Mouse (Mus musculus): Measurements from ENCODE around the gene Capn7. TPM values are rescaled to one million over a fixed set of nuclear protein-coding genes. Genes with fewer than 3 reads are reported as not detected.

Gene Capn7
- polyA plus RNA-seq, 1 experiment, result 37.5 TPM

- no peak overlapping the region for H3K27ac ChIP-seq (ENCODE audit: insufficient read depth, low read depth, low read length)
- TF ChIP-seq POLR2A (IDR thresholded peaks at IDR 0.05; ENCODE audit: borderline replicate concordance, low read depth, low read length) (no peak), CTCF (IDR thresholded peaks at IDR 0.05; ENCODE audit: low read depth, low read length) (peak; percentile 38; the same call in 1 of the 2 replicates)
- peaks cover 12% of the 10 kb centered on the region for H3K4me1 ChIP-seq (ENCODE audit: control insufficient read depth, insufficient read depth, low read length)
- H3K4me3 ChIP-seq (ENCODE audit: insufficient read depth, low read length), result no peak overlapping the region
Observed at GRCm38 (mm10) chr14:31324851-31325250, 11.6 kb upstream of the Capn7 start.

GRCm38 (mm10) chr14:31325551-31325950, 10.9 kb upstream of the Capn7 start:
- TF ChIP-seq CTCF (IDR thresholded peaks at IDR 0.05; ENCODE audit: low read depth, low read length) (no peak), POLR2A (IDR thresholded peaks at IDR 0.05; ENCODE audit: borderline replicate concordance, low read depth, low read length) (no peak)
- Histone ChIP-seq H3K4me1 (ENCODE audit: control insufficient read depth, insufficient read depth, low read length) (peaks cover 14% of the 10 kb centered on the region), H3K4me3 (ENCODE audit: insufficient read depth, low read length) (no peak overlapping the region), H3K27ac (ENCODE audit: insufficient read depth, low read depth, low read length) (no peak overlapping the region)

GRCm38 (mm10) chr14:31326770-31327169, 9.7 kb upstream of the Capn7 start:
- Histone ChIP-seq H3K27ac (ENCODE audit: insufficient read depth, low read depth, low read length) (no peak overlapping the region), H3K4me3 (ENCODE audit: insufficient read depth, low read length) (no peak overlapping the region), H3K4me1 (ENCODE audit: control insufficient read depth, insufficient read depth, low read length) (peaks cover 18% of the 10 kb centered on the region)
- no peak for TF ChIP-seq CTCF (IDR thresholded peaks at IDR 0.05; ENCODE audit: low read depth, low read length)
- no peak for TF ChIP-seq POLR2A (IDR thresholded peaks at IDR 0.05; ENCODE audit: borderline replicate concordance, low read depth, low read length)

DNA sequence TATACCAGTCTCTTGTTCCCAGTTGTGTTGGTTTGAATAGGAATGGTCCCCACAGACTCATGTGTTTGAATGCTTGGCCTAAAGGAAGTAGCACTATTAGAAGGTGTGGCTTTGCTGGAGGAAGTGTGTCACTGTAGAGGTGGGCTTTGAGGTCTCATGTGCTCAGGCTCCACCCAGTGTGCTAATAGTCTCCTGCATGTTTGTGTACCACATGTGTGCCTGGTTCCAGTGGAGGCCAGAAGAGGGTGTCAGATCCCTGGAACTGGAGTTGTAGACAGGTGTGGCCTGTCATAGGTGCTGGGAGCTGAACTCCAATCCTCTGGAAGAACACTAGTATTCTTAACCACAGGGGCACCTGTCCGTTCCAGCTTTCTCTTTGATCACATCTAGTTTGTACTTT, 9.2 kb upstream of the Capn7 start:
- H3K4me3 ChIP-seq (ENCODE audit: insufficient read depth, low read length), result no peak overlapping the region
- H3K27ac ChIP-seq (ENCODE audit: insufficient read depth, low read depth, low read length), result no peak overlapping the region
- H3K4me1 ChIP-seq (ENCODE audit: control insufficient read depth, insufficient read depth, low read length), result peaks cover 18% of the 10 kb centered on the region
- no peak for TF ChIP-seq CTCF (IDR thresholded peaks at IDR 0.05; ENCODE audit: low read depth, low read length)
- TF ChIP-seq POLR2A (IDR thresholded peaks at IDR 0.05; ENCODE audit: borderline replicate concordance, low read depth, low read length), result no peak

GRCm38 (mm10) chr14:31327681-31328080, 8.8 kb upstream of the Capn7 start:
- Histone ChIP-seq H3K4me3 (ENCODE audit: insufficient read depth, low read length) (no peak overlapping the region), H3K4me1 (ENCODE audit: control insufficient read depth, insufficient read depth, low read length) (peaks cover 18% of the 10 kb centered on the region), H3K27ac (ENCODE audit: insufficient read depth, low read depth, low read length) (no peak overlapping the region)
- TF ChIP-seq POLR2A (IDR thresholded peaks at IDR 0.05; ENCODE audit: borderline replicate concordance, low read depth, low read length) (no peak), CTCF (IDR thresholded peaks at IDR 0.05; ENCODE audit: low read depth, low read length) (no peak)

DNA sequence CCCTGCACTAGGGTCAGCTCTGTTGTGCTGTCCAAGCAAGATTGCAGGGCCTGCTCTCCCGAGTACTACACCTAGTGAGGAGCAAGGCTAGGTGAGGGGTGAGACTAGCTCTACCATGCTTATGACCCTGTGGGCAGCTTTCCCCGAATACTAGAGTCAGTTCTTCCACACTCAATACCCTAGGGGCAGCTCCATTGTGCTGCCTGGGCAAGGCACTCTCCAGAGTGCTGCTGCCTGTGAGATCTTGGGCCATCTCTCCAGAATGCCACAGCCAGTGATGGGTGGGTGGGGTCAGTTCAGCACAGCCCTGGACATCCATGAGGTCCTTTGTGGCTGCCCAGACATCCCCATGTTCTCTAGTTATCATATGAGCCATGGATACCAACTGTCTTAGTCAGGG, 6.7 kb upstream of the Capn7 start:
- no peak for TF ChIP-seq POLR2A (IDR thresholded peaks at IDR 0.05; ENCODE audit: borderline replicate concordance, low read depth, low read length)
- TF ChIP-seq CTCF (IDR thresholded peaks at IDR 0.05; ENCODE audit: low read depth, low read length), result no peak
- Histone ChIP-seq H3K4me1 (ENCODE audit: control insufficient read depth, insufficient read depth, low read length) (peaks cover 6% of the 10 kb centered on the region), H3K4me3 (ENCODE audit: insufficient read depth, low read length) (no peak overlapping the region), H3K27ac (ENCODE audit: insufficient read depth, low read depth, low read length) (no peak overlapping the region)

DNA sequence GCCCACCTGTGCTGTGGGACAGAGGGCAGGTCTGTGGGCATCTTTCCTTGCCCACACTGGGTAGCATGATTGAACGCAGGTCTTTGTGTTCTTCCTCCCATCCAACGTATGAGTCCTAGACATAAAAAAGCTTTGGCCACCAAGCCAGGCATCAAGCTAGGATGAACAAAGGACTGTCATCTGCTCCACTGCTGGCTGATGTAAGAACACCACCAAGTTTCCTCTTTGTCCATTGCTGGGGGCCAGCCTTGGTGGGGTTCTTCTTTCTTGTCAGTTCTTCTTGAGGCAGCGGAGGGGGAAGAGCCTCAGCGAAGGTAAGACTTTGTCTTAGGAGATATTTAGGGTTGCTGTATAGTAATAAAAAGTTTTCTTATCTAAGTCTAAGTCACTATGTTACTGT, 5.5 kb upstream of the Capn7 start:
- Histone ChIP-seq H3K27ac (ENCODE audit: insufficient read depth, low read depth, low read length) (no peak overlapping the region), H3K4me1 (ENCODE audit: control insufficient read depth, insufficient read depth, low read length) (peaks cover 10% of the 10 kb centered on the region), H3K4me3 (ENCODE audit: insufficient read depth, low read length) (no peak overlapping the region)
- TF ChIP-seq POLR2A (IDR thresholded peaks at IDR 0.05; ENCODE audit: borderline replicate concordance, low read depth, low read length) (no peak), CTCF (IDR thresholded peaks at IDR 0.05; ENCODE audit: low read depth, low read length) (no peak)

GRCm38 (mm10) chr14:31335765-31336164, 673 bp upstream of the Capn7 start:
- no peak for TF ChIP-seq CTCF (IDR thresholded peaks at IDR 0.05; ENCODE audit: low read depth, low read length)
- no peak for TF ChIP-seq POLR2A (IDR thresholded peaks at IDR 0.05; ENCODE audit: borderline replicate concordance, low read depth, low read length)
- Histone ChIP-seq H3K4me3 (ENCODE audit: insufficient read depth, low read length) (peak overlapping the region; percentile 54), H3K4me1 (ENCODE audit: control insufficient read depth, insufficient read depth, low read length) (peaks cover 5% of the 10 kb centered on the region), H3K27ac (ENCODE audit: insufficient read depth, low read depth, low read length) (0 out of 2 replicates have a peak overlapping the region, but pooled peaks have one; percentile 2)

GRCm38 (mm10) chr14:31337406-31337805, 968 bp downstream of the Capn7 start:
- H3K4me1 ChIP-seq (ENCODE audit: control insufficient read depth, insufficient read depth, low read length), result peaks cover 4% of the 10 kb centered on the region
- peak overlapping the region; percentile 99 for H3K4me3 ChIP-seq (ENCODE audit: insufficient read depth, low read length)
- TF ChIP-seq POLR2A (IDR thresholded peaks at IDR 0.05; ENCODE audit: borderline replicate concordance, low read depth, low read length), result no peak
- no peak for TF ChIP-seq CTCF (IDR thresholded peaks at IDR 0.05; ENCODE audit: low read depth, low read length)
- no peak overlapping the region for H3K27ac ChIP-seq (ENCODE audit: insufficient read depth, low read depth, low read length)

GRCm38 (mm10) chr14:31337947-31338346, 1.5 kb downstream of the Capn7 start:
- Histone ChIP-seq H3K4me1 (ENCODE audit: control insufficient read depth, insufficient read depth, low read length) (peaks cover 4% of the 10 kb centered on the region), H3K27ac (ENCODE audit: insufficient read depth, low read depth, low read length) (no peak overlapping the region), H3K4me3 (ENCODE audit: insufficient read depth, low read length) (peak overlapping the region; percentile 99)
- TF ChIP-seq POLR2A (IDR thresholded peaks at IDR 0.05; ENCODE audit: borderline replicate concordance, low read depth, low read length) (no peak), CTCF (IDR thresholded peaks at IDR 0.05; ENCODE audit: low read depth, low read length) (no peak)

GRCm38 (mm10) chr14:31343241-31343640, 6.8 kb downstream of the Capn7 start:
- TF ChIP-seq POLR2A (IDR thresholded peaks at IDR 0.05; ENCODE audit: borderline replicate concordance, low read depth, low read length) (no peak), CTCF (IDR thresholded peaks at IDR 0.05; ENCODE audit: low read depth, low read length) (no peak)
- Histone ChIP-seq H3K4me1 (ENCODE audit: control insufficient read depth, insufficient read depth, low read length) (no peaks in the 10 kb centered on the region; the same call in 1 of the 2 replicates), H3K4me3 (ENCODE audit: insufficient read depth, low read length) (no peak overlapping the region), H3K27ac (ENCODE audit: insufficient read depth, low read depth, low read length) (no peak overlapping the region)

All from bone marrow macrophage, adult 2 months (primary cell).